Mouse (Mus musculus): Measurements from ENCODE around the gene Gm973.

DNA sequence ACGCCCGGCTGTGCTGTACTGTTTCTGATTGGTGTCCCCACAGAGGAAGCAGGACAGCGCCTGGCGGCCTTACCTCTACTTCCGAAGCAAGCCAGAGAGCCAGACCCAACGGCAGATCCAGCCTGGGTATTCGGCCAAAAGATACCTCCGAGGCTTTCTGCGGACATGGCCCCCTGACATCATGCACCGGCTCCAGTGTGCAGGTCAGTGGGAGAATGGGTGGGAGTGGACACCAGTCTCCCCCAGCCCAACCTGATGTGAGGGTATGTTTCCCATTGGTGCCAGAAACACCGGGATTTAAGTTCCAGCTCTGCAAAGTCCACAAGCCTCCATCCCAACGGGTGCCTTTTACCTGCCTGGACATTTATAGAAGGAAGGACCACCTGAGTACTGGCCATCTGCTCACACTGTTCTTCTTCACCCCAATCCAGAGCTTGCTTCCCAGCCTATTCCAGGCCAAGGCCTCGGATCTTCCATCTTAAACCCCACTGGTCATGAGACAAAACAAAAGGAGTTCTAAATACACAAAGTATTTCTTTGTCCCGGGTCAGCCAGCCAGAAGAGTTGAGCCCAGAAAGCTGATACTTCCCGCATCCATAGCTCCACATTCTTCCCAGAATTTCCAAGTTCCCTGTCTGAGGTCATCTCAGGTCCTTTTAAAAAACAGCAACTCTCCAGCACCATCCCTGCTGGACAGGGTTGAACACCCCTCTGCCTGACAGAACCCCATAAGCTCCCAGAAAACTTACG is 25.4 kb downstream of the Gm973 start:
- TF ChIP-seq GATA2 (IDR thresholded peaks at IDR 0.05; ENCODE audit: borderline replicate concordance, low read depth, low read length) (no peak), CTCF (IDR thresholded peaks at IDR 0.05; ENCODE audit: low read depth, low read length) (no peak), GATA1 (IDR thresholded peaks at IDR 0.05; ENCODE audit: borderline replicate concordance, low read length) (no peak), TAL1 (conservative IDR thresholded peaks at IDR 0.05; ENCODE audit: low read depth, low read length) (no peak), POLR2AphosphoS5 (IDR thresholded peaks at IDR 0.05; ENCODE audit: insufficient replicate concordance, low read depth, low read length) (no peak)

Measured in G1E (cell line).